Mouse (Mus musculus) lung, adult 2 months (tissue): Measurements from ENCODE around the gene Mkln1.

Experiments used
- CTCF ChIP-seq: fragments of 200-500 bp; IDR thresholded peaks from 2 replicates; pipeline ENCODE4 v1.5.1; 2011; ENCODE audit warnings: mild to moderate bottlenecking, low read length, control low read depth; ENCODE audit not compliant: insufficient read depth
- POLR2A ChIP-seq: fragments of 200-500 bp; IDR thresholded peaks from 2 replicates; pipeline ENCODE4 v1.6.1; 2011; ENCODE audit warnings: low read depth, mild to moderate bottlenecking, control low read depth, low read length, borderline replicate concordance; ENCODE audit errors: extremely low read depth

GRCm38 (mm10) chr6:31564901-31565391 is 166.4 kb downstream of the Mkln1 start:
- TF ChIP-seq CTCF (no peak), POLR2A (no peak)
